Mouse (Mus musculus): ENCODE results near the gene Sh2d1b1.

Gene Sh2d1b1

DNA sequence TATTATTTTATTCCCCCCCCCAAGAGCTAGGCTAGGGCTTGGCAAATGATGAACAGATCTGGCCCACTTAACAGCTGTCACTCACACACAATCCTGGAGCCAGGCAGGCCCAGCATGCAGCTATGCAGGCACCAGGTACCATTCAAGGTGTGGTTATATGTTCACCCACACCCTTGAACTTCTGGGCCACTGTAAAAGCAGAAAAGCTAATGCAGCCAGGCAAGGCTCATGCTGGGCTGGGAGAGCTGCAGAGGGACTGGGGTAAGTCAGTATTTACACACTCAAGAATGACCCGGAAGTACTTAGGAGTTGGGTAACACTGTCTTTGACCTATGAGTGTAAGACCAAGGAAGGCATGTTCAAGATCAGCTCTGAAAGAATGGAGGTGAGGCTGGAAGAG is 47.2 kb downstream of the Sh2d1b1 start:
- DNase-seq (ENCODE audit: low spot score), result no peak

DNA sequence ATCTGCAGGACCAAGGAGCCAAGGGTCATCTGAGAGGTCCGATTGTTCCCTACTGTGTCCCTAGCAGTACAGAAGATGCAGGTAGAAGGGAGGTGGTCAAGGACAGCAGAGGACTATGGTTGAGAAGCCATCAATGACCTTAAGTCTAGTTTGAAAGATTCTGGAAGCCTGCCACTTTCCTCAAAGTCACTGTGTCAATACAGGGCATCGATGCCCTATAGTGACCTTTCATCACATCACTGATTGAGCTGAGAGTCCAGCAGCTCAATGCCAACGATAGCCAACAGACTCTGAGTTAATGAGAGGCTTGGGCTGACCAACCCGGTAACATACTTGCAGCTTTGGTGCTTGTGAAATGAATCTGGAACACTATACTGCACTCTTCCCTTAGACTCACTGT is 48.2 kb downstream of the Sh2d1b1 start:
- no peak for DNase-seq (ENCODE audit: low spot score)

DNA sequence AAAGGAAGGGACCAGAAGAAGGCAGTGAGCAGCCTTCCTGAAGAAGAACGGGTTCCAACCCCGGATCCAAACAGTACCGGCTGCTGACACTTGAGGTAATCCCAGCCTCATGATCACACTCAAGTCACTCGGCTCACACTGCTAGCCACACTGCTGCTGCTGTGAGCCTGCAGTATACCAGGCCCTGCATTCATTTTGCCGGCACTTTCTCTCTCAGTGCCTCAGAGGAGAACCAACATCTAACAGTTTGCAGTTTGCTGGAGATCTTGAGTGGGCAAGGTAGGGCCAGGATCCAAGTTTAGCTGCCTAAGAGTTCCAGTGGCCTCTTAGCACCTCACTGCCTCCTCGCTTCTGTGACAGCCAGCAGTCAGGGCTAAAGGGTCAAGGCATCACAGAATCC is 54.8 kb downstream of the Sh2d1b1 start:
- DNase-seq (ENCODE audit: low spot score), result no peak

DNA sequence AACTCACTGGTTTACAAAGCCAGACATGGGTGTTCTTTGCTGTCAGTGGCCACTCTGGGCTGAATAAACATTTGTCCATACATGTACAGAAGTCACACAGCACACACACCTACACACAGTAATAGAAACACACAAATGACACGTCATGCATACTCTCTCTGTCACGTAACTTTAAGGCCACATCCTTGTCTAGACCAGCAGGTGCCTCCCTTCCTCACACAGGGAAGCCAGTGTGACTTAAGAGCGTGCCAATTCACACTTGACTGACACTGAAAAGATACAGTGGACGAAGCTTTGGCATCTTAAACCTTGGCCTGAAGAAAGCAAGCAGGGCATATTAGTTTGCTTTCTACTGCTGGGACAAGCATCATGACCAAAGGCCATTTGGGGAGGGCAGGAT is 55.7 kb downstream of the Sh2d1b1 start:
- no peak for DNase-seq (ENCODE audit: low spot score)
